Mouse (Mus musculus): ENCODE data around the gene Gpr89. TPM values are rescaled to one million over a fixed set of nuclear protein-coding genes. Genes with fewer than 3 reads are reported as not detected.
A peak's percentile ranks its signal among the peaks of the same experiment; 100 is the strongest.

The Gpr89 gene
- total and polyA plus RNA-seq, 2 experiments from 2014 or later: 23.2 to 34.1 TPM

DNA sequence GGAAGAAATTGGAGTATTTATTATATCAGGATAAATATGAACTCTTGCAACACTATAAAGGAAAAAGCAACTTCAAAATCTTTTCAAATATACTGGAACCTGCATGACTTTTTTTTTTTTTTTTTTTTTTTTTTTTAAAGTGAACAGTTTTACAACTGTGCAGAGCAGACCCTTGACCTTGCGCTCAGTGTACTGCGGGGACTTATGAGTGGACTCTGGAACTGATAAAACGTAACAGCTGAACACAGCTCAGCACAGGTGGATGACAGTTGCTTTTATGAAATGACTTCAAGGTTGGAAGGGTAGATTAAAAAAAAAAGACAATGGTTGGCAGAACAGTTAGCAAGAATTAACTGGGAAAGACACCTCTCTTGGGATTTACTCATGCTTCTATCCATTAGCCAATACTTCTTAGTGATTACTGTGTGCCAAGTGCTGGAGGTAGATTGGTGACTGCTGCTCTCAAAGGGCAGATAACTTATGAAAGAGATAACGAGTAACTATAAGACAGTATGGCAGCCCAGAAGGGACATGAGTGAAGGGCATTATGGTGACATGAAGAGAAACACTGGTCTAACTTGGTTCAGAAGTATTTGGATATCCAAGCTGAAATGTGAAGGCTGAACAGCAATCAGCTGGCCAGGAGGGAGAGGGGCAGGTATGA lies 2.7 kb downstream of the Gpr89 start:
- H3K4me2 ChIP-seq (ENCODE audit: low read depth, low read length, poor library complexity, severe bottlenecking): no peak overlapping the region
- no peak for DNase-seq (ENCODE audit: low spot score)
- 90% methylated on average over 4 of the region's 4 CpGs for WGBS

GRCm38 (mm10) chr3:96883690-96884089 lies 21.5 kb downstream of the Gpr89 start:
- ATAC-seq (ENCODE audit: low FRiP score) (no peak), DNase-seq (ENCODE audit: low spot score) (no peak)
- WGBS: 96% methylated on average over 7 of the region's 7 CpGs
- H3K9ac ChIP-seq (replicated peaks; ENCODE audit: low read length, poor library complexity, severe bottlenecking): no peak overlapping the region
- H3K4me1 ChIP-seq (ENCODE audit: insufficient read depth, low read length): no peaks in the 10 kb centered on the region
- TF ChIP-seq CTCF (IDR thresholded peaks at IDR 0.05): no peak
- no peaks in the 10 kb centered on the region for H3K27me3 ChIP-seq (ENCODE audit: insufficient read depth, low read length)
- no peak overlapping the region for H3K4me3 ChIP-seq (ENCODE audit: low read depth, low read length)
- no peaks in the 10 kb centered on the region for H3K9me3 ChIP-seq (ENCODE audit: low read length)
- H3K36me3 ChIP-seq (ENCODE audit: insufficient read depth, low read length): peaks cover 40% of the 10 kb centered on the region
- H3K4me2 ChIP-seq (ENCODE audit: low read depth, low read length, poor library complexity, severe bottlenecking): no peak overlapping the region
- no peak overlapping the region for H3K27ac ChIP-seq (ENCODE audit: low read depth, low read length)

More for the DNA sequence above, 2.7 kb downstream of the Gpr89 start:
- H3K27me3 ChIP-seq (ENCODE audit: insufficient read depth, low read length): no peaks in the 10 kb centered on the region
- H3K4me3 ChIP-seq (ENCODE audit: low read depth, low read length): no peak overlapping the region
- peaks cover 5% of the 10 kb centered on the region for H3K36me3 ChIP-seq (ENCODE audit: insufficient read depth, low read length)
- no peak for ATAC-seq (ENCODE audit: low FRiP score)
- no peaks in the 10 kb centered on the region for H3K4me1 ChIP-seq (ENCODE audit: insufficient read depth, low read length)
- TF ChIP-seq CTCF (IDR thresholded peaks at IDR 0.05): no peak
- no peak overlapping the region for H3K27ac ChIP-seq (ENCODE audit: low read depth, low read length)
- no peaks in the 10 kb centered on the region for H3K9me3 ChIP-seq (ENCODE audit: low read length)
- H3K9ac ChIP-seq (replicated peaks; ENCODE audit: low read length, poor library complexity, severe bottlenecking): no peak overlapping the region

DNA sequence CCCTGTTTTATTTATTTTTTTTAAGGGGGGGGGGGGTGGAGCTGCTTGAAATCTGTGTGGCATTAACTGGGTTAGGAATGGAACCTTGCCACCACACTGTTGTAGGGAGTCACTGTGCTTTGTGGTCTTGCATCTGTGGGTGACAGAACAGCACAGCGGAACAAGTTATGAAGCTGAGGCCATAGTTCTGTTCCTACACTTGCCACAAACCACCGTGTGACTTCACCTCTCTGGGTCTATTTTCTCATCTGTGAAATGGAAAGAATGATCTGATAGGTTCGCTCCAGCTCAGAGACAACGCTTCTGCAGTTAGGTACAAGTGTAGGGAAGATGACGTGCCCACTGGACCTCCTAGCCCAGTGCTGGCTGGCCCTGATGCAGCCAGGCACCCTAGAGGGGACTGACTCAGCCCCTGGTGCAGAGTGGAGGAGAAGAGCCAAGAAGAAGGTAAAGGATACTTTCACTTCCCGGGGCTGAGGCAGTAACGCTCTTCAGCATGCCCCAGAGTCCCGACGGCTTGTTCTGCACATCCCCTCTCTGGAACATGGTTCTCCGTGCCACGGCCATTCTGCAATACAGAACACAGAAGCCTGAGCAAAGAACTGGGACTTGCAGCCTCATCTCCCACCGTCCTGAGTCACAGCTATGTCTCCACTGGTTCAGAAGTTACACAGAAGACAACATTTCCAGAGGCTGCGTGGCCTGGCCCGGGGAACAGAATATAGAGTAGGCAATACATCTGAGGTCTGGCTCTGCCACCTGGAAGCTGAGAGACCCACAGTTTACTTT lies 22.9 kb downstream of the Gpr89 start:
- WGBS: 93% methylated on average over 14 of the region's 14 CpGs
- Histone ChIP-seq H3K4me2 (ENCODE audit: low read depth, low read length, poor library complexity, severe bottlenecking) (no peak overlapping the region), H3K36me3 (ENCODE audit: insufficient read depth, low read length) (peaks cover 44% of the 10 kb centered on the region), H3K27ac (ENCODE audit: low read depth, low read length) (no peak overlapping the region), H3K4me3 (ENCODE audit: low read depth, low read length) (no peak overlapping the region), H3K4me1 (ENCODE audit: insufficient read depth, low read length) (no peaks in the 10 kb centered on the region), H3K27me3 (ENCODE audit: insufficient read depth, low read length) (no peaks in the 10 kb centered on the region), H3K9ac (replicated peaks; ENCODE audit: low read length, poor library complexity, severe bottlenecking) (no peak overlapping the region), H3K9me3 (ENCODE audit: low read length) (no peaks in the 10 kb centered on the region)
- TF ChIP-seq CTCF (IDR thresholded peaks at IDR 0.05): no peak
- ATAC-seq (ENCODE audit: low FRiP score) (no peak), DNase-seq (ENCODE audit: low spot score) (no peak)

DNA sequence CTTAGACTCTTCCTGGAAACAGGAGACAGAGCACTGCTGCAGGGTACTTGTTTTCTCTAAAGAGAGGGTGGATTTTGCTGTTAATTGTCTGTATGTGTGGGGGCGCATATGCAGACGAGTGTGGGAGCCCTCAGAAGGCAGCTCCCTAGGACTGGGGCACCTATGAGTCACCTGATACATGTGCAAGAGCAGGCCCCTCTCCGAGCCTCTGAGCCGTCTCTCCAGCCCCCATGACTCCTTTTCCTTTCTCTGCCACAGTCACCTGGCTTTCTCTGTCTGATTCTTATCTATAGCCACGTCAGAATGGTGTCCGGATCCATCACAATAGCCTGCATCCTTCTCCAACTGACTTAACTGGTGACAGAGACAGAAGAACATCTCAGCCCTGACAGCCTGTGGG lies 23.6 kb downstream of the Gpr89 start:
- no peak overlapping the region for H3K27ac ChIP-seq (ENCODE audit: low read depth, low read length)
- WGBS: 83% methylated on average over 6 of the region's 6 CpGs

DNA sequence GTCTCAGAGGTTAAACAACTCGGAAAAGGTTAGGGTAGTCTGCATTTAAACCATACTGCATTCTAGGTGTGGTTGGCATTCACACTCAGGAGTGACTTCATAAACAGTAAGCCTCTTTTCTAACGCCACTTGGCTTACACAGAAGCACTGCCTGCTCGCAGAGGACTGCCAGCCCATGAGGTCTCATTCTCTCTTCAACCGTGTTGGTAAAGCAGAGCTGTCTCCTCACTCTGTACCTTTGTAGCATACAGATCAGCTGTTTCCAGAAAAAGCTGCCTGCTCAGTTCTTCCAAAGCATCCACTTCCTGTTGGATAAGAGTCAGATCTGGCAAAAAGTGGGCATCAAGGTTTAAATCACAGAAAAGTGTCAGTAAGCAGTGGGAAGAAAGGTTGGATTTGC lies 24.8 kb downstream of the Gpr89 start:
- no peak overlapping the region for H3K27ac ChIP-seq (ENCODE audit: low read depth, low read length)
- peaks cover 45% of the 10 kb centered on the region for H3K36me3 ChIP-seq (ENCODE audit: insufficient read depth, low read length)
- peak; percentile 41 for DNase-seq (ENCODE audit: low spot score)
- H3K9ac ChIP-seq (replicated peaks; ENCODE audit: low read length, poor library complexity, severe bottlenecking): no peak overlapping the region
- no peaks in the 10 kb centered on the region for H3K27me3 ChIP-seq (ENCODE audit: insufficient read depth, low read length)
- 83% methylated on average over 4 of the region's 4 CpGs for WGBS
- no peak for TF ChIP-seq CTCF (IDR thresholded peaks at IDR 0.05)
- H3K4me1 ChIP-seq (ENCODE audit: insufficient read depth, low read length): no peaks in the 10 kb centered on the region
- no peak overlapping the region for H3K4me3 ChIP-seq (ENCODE audit: low read depth, low read length)
- H3K4me2 ChIP-seq (ENCODE audit: low read depth, low read length, poor library complexity, severe bottlenecking): no peak overlapping the region
- H3K9me3 ChIP-seq (ENCODE audit: low read length): no peaks in the 10 kb centered on the region
- ATAC-seq (ENCODE audit: low FRiP score): no peak

More for the DNA sequence above, 23.6 kb downstream of the Gpr89 start:
- Histone ChIP-seq H3K27me3 (ENCODE audit: insufficient read depth, low read length) (no peaks in the 10 kb centered on the region), H3K9ac (replicated peaks; ENCODE audit: low read length, poor library complexity, severe bottlenecking) (no peak overlapping the region), H3K4me3 (ENCODE audit: low read depth, low read length) (no peak overlapping the region), H3K4me1 (ENCODE audit: insufficient read depth, low read length) (no peaks in the 10 kb centered on the region), H3K9me3 (ENCODE audit: low read length) (no peaks in the 10 kb centered on the region), H3K36me3 (ENCODE audit: insufficient read depth, low read length) (peaks cover 45% of the 10 kb centered on the region), H3K4me2 (ENCODE audit: low read depth, low read length, poor library complexity, severe bottlenecking) (no peak overlapping the region)
- no peak for TF ChIP-seq CTCF (IDR thresholded peaks at IDR 0.05)
- no peak for DNase-seq (ENCODE audit: low spot score)
- no peak for ATAC-seq (ENCODE audit: low FRiP score)

- WGBS: 90% methylated on average over 9 of the region's 9 CpGs
- no peak for DNase-seq (ENCODE audit: low spot score)
- H3K27me3 ChIP-seq (ENCODE audit: insufficient read depth, low read length): no peaks in the 10 kb centered on the region
- ATAC-seq (ENCODE audit: low FRiP score): no peak
- no peaks in the 10 kb centered on the region for H3K4me1 ChIP-seq (ENCODE audit: insufficient read depth, low read length)
- H3K9me3 ChIP-seq (ENCODE audit: low read length): no peaks in the 10 kb centered on the region
- TF ChIP-seq CTCF (IDR thresholded peaks at IDR 0.05): no peak
- H3K36me3 ChIP-seq (ENCODE audit: insufficient read depth, low read length): peaks cover 48% of the 10 kb centered on the region
- H3K4me2 ChIP-seq (ENCODE audit: low read depth, low read length, poor library complexity, severe bottlenecking): no peak overlapping the region
- H3K27ac ChIP-seq (ENCODE audit: low read depth, low read length): no peak overlapping the region
- no peak overlapping the region for H3K9ac ChIP-seq (replicated peaks; ENCODE audit: low read length, poor library complexity, severe bottlenecking)
- H3K4me3 ChIP-seq (ENCODE audit: low read depth, low read length): no peak overlapping the region
Measured at GRCm38 (mm10) chr3:96879536-96879935, 25.6 kb downstream of the Gpr89 start.

Data from midbrain, postnatal 0 days (tissue).